Mouse (Mus musculus) hematopoietic stem cell, adult 5-6 weeks (primary cell): ENCODE measurements around the gene Nt5c1a. TPM values are rescaled to one million over a fixed set of nuclear protein-coding genes. Genes with fewer than 3 reads are reported as not detected.

Experiments
- total RNA-seq: library from RNA; stranded (forward); fragments of 172-1452, 232-1000 nt; gene quantifications from 2 replicates; pipeline ENCODE4 v1.2.3, GENCODE M21; 2017

The Nt5c1a gene
- total RNA-seq, 1 experiment from 2014 or later, result not detected

Other genes starting within 250 kb of the Nt5c1a start
- 0.94 TPM in 1 of 2 replicates, not detected in the other for gene Mfsd2a, start 240.3 kb upstream of the Nt5c1a start, total RNA-seq
- gene Mycl, start 205.9 kb upstream of the Nt5c1a start, total RNA-seq, result 0.56 TPM in 1 of 2 replicates, not detected in the other
- gene Trit1, start 184.9 kb upstream of the Nt5c1a start, total RNA-seq, result 27.7 and 37.0 TPM in 2 replicates
- not detected in 2 replicates for gene Bmp8b, start 96.3 kb upstream of the Nt5c1a start, total RNA-seq
- gene Oxct2b, start 85.2 kb upstream of the Nt5c1a start, total RNA-seq, result not detected in 2 replicates
- gene Ppie, start 61.6 kb upstream of the Nt5c1a start, total RNA-seq, result 89.7 and 91.0 TPM in 2 replicates
- not detected in 2 replicates for gene Hpcal4, start 18.3 kb upstream of the Nt5c1a start, total RNA-seq
- gene Heyl, start 32.1 kb downstream of the Nt5c1a start, total RNA-seq, result not detected in 2 replicates
- 87.7 and 112 TPM in 2 replicates for gene Pabpc4, start 60.8 kb downstream of the Nt5c1a start, total RNA-seq
- not detected in 2 replicates for gene Oxct2a, start 122.1 kb downstream of the Nt5c1a start, total RNA-seq
- 0.19 TPM in 1 of 2 replicates, not detected in the other for gene Bmp8a, start 141.7 kb downstream of the Nt5c1a start, total RNA-seq